Mouse (Mus musculus): ENCODE data around the gene Serinc2.
"Not testable (repeated sequence)": the region's sequence is repeated elsewhere in the genome, so short reads cannot be mapped to it uniquely, and the experiment has no call there.

Serinc2 gene

GRCm38 (mm10) chr4:130260406-130260805 lies 18.6 kb downstream of the Serinc2 start:
- no peak for DNase-seq (ENCODE audit: low spot score)

- peak; percentile 79 for DNase-seq (ENCODE audit: low spot score)
These were observed 26.4 kb downstream of the Serinc2 start for GRCm38 (mm10) chr4:130252441-130253157.

GRCm38 (mm10) chr4:130251763-130252162 lies 27.2 kb downstream of the Serinc2 start:
- no peak for DNase-seq (ENCODE audit: low spot score)

GRCm38 (mm10) chr4:130251172-130251705 lies 27.8 kb downstream of the Serinc2 start:
- DNase-seq (ENCODE audit: low spot score) = no peak

DNA sequence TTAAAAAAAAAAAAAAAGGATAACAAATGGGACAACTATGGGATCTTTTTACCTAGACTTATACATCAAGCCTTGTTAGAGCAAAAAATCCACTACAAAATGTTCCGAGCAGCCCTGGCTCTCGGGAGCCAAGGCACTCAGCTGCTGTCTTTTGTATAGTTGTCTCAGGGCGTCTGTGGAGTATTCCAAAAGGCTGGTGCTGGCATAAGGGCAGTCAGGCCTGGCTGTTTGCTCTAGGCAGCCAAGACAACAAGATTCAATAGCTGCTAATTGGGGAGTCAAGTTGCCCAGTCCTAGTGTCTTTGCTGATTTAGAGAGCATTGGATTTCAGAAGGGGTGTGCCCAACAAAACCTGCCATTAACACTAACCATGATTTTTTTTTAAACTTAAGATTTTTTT lies 30.4 kb downstream of the Serinc2 start:
- DNase-seq (ENCODE audit: low spot score) = no peak

- peak; percentile 83 for DNase-seq (ENCODE audit: low spot score)
These were observed 32.9 kb downstream of the Serinc2 start for GRCm38 (mm10) chr4:130246132-130246531.

- no peak for DNase-seq (ENCODE audit: low spot score)
These were observed 34.3 kb downstream of the Serinc2 start for GRCm38 (mm10) chr4:130244749-130245148.

DNA sequence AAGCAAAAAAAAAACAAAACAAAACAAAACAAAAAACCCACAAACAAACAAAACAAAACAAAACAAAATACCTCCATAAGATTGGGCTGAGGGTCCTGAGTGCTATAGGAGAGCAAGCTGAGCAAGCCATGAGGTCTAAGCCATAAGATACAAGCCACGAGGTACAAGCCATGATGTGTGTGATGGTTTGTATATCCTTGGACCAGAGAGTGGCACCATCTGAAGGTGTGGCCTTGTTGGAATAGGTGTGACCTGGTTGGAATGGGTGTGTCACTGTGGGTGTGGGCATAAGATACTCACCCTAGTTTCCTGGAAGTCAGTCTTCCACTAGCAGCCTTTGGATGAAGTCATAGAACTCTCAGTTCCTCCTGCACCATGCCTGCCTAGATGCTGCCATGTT lies 35.4 kb downstream of the Serinc2 start:
- DNase-seq (ENCODE audit: low spot score) = not testable (repeated sequence)

DNA sequence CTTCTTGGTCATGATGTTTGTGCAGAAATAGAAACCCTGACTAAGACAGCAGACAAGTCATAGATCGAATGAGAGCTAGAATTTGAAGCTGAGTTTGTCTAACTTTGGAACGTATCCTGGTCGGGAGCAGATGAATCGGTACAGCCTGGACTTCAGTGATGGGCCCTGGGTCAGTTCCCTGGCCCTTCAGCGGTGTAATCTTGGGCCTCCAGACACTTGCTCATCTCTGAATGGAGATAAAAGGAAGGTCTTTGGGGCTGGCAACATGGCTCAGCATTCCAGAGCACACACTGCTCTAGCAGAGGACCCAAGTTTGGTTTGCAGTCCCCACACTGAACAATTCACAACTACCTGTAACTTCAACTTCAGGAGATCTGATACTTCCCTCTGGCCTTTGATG lies 36.0 kb downstream of the Serinc2 start:
- DNase-seq (ENCODE audit: low spot score) = no peak

- peak; percentile 64 for DNase-seq (ENCODE audit: low spot score)
These were observed 38.3 kb downstream of the Serinc2 start for GRCm38 (mm10) chr4:130240695-130241094.

GRCm38 (mm10) chr4:130237607-130238006 lies 41.4 kb downstream of the Serinc2 start:
- no peak for DNase-seq (ENCODE audit: low spot score)

DNA sequence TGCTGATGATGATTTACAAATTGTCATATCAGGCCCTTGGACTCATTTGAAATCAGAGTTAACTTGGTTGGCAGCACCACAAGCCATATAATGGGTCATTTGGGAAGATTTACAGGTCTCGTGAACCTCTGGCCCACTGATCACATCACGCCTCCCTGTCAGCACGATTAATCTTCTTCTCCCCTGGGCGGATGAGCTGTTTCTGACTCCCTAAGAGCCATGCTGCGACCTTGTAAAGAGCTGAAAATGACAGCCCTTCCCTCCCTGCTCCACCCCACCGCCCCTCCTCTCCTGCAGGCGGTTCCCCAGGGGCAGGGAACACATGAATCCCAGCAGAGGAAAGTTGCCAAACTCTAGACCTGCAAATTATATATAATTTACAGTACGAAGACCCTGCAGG lies 42.6 kb downstream of the Serinc2 start:
- no peak for DNase-seq (ENCODE audit: low spot score)

- DNase-seq (ENCODE audit: low spot score) = no peak
These were observed 54.9 kb downstream of the Serinc2 start for GRCm38 (mm10) chr4:130224071-130224470.

DNA sequence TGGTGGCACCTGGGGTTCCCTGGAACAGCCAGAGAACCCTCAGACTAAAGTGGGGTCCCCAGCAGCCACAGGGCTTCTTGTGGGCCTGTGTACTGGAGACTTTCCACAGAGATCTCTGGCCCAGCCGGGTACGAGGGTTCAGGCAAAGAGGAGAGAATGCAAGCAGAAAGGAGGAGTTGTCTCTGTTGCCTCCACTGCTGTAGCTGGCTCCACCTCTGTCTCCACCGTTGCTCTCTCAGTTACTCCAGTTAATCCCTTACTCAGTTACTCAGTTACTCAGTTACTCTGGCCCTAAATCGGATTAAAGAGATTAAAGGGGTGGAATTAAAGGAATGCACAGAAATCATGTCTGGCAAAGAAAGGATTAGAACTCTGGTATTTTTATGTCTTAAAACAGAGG lies 56.8 kb downstream of the Serinc2 start, which contains the start of gene Gm853:
Gm853 (minus strand) TSS at position 223 of the 400 bp plus-strand sequence.
- no peak for DNase-seq (ENCODE audit: low spot score)

GRCm38 (mm10) chr4:130220176-130220575 lies 58.8 kb downstream of the Serinc2 start:
- no peak for DNase-seq (ENCODE audit: low spot score)

DNA sequence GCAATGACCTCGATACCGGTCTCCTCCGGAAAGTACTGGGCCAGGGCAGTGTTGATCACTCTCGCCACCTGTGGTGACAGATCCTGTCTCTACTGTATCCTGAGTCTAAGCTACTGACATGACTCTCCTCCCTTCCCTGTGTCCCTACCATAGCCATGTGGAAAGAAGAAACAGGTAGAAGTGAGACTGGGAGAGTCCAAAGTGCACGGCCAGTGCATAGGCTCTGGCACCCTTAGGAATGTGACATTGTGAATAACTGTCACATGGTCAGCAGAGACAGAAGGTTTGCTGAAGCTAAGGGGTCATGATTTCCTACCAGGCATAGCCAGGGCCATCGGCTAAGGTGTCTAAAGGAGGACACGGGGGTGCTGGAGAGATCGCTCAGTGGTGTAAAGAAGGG lies 63.6 kb downstream of the Serinc2 start:
- no peak for DNase-seq (ENCODE audit: low spot score)

GRCm38 (mm10) chr4:130213857-130214256 lies 65.1 kb downstream of the Serinc2 start:
- DNase-seq (ENCODE audit: low spot score) = no peak

DNA sequence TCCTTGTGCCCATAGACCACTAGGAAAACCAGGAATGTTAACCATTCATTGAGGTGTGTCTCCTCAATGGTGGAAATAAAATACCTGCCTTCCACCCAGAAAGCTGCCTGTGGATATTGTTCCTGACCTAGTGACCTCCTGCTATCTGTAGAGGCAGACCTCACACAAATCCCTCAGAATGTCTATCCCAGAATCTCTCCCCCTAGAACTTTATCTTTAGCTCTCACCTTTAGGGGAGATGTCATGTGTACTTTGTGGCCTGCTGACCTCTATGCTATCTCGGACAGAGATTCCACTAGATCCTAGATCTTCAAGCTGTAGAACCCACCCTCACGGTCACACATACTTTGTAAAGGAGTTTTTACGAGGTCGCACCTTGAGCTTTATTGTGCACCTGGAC lies 65.8 kb downstream of the Serinc2 start:
- DNase-seq (ENCODE audit: low spot score) = no peak

- DNase-seq (ENCODE audit: low spot score) = no peak
These were observed 66.6 kb downstream of the Serinc2 start for GRCm38 (mm10) chr4:130212421-130212820.

DNA sequence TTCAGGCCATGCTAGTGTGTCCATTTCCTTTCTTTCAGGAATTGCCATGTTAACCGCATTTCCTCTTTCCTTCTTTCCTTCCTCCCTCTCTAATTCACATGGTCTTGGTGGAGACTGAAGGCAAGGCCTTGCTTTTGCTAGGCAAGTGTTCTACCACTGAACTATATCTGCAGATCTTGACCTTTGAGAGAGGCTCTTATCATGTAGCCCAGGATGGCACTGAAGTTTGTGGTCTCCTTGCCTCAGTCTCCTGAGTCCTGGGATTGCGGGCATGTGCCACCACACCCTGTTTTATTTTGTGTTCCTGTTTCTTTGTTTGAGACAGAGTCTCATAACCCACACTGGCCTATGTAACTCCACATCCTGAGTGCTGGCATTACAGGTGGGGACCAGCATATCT lies 67.1 kb downstream of the Serinc2 start:
- no peak for DNase-seq (ENCODE audit: low spot score)

Measured in testis, postnatal 10 days (tissue).